Mouse (Mus musculus) cerebellum, postnatal 25 days (tissue): ENCODE measurements at regions not wholly inside any gene's neighbourhood (a gene's known extent, or its start where the extent isn't known, plus 50 kb on each side); places are given as distances from the start of the nearest gene placed in this dataset.

ENCODE experiments used
- DNase-seq, 2 experiments: peaks; one replicate each; pipeline ENCODE4 v3.0.0; 2021; ENCODE audit warnings: mixed read lengths in 2 of 2

- no peak for DNase-seq
Measured at GRCm38 (mm10) chr19:14197864-14198263, 284.5 kb downstream of the Olfr1505 start.

- no peak for DNase-seq
Measured at GRCm38 (mm10) chr19:14220507-14220909, 307.2 kb downstream of the Olfr1505 start.

DNA sequence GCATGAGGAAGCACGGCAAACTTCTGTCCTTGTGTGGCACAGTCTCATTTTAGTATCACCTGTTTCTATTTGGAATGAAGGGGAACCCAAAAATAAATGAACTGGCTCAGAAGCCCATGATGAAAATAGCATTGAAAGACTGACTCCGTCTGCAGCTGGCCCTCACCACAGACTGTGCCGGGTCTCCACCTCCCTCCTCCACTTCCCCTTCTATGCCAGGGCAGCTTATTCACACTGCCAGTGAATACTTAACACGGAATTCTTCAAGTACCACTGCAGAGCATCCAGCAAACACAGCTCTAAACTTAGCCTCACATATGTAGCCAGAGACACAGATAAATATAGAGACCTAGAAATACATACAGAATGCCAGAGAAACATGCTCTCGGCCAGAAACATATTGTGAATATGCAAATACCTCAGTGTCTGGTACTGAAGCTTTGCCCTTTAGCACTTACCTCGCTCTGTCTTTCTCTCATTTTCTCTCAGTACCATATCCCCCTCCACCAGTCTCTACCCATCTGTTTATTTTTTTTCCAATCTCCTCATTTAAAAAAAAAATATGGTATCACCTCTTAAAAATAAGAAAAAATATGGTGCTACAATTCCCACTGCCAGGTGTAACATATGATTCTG lies 311.8 kb downstream of the Olfr1505 start:
- DNase-seq, result no peak

DNA sequence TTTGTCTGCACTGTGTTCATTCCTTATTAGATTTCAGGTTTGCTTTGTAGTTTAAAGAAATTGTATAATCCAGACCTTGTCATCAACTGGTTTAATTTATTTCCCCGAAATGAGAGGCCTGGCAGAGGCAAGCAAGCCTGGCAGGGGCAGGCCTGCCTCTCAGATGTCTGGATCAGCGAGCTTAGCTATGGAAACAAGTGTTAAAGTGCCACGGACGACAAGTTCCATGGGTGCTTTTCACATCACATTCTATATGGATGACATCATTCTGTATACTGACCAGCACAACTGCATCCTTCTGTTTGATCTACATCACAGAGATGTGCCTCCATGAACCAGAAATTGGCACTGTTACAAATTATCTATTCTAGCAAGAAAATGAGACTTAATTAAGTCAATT lies 312.5 kb downstream of the Olfr1505 start:
- DNase-seq, result no peak

DNA sequence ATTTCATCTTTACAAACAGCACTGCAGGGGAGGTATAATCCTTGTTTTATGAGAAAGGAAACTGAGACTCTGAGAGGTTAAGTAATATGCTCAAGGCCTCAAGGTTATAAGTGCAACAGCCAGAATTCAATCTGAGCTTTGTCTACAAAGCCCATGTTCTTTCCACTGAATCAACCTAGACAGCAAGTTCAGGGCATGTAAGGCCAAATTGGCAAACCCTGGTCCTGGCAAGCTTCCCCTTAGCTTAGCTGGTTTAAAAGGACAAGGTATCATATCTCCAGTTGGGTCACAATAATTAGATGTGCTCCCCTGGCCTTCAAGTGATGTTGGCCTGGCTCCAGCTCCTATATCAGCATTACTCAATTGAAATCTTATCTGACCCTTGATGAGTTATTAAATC lies 313.2 kb downstream of the Olfr1505 start:
- DNase-seq, result peak in 1 of 2 experiments; percentile 16

- no peak for DNase-seq
Measured at GRCm38 (mm10) chr19:14243565-14243964, 330.2 kb downstream of the Olfr1505 start.

GRCm38 (mm10) chr19:14246973-14247614 lies 333.8 kb downstream of the Olfr1505 start:
- peak; percentile 5 to 9 for DNase-seq

GRCm38 (mm10) chr19:14247979-14248378 lies 334.6 kb downstream of the Olfr1505 start:
- DNase-seq, result peak; percentile 73 to 81

- DNase-seq, result peak; percentile 20 to 35
Measured at GRCm38 (mm10) chr19:14258621-14259051, 339.2 kb downstream of the Tle4 start.

- DNase-seq, result no peak
Measured at GRCm38 (mm10) chr19:14259223-14259622, 338.6 kb downstream of the Tle4 start.

- peak in 1 of 2 experiments; percentile 3 for DNase-seq
Measured at GRCm38 (mm10) chr19:14289331-14289737, 308.5 kb downstream of the Tle4 start.

DNA sequence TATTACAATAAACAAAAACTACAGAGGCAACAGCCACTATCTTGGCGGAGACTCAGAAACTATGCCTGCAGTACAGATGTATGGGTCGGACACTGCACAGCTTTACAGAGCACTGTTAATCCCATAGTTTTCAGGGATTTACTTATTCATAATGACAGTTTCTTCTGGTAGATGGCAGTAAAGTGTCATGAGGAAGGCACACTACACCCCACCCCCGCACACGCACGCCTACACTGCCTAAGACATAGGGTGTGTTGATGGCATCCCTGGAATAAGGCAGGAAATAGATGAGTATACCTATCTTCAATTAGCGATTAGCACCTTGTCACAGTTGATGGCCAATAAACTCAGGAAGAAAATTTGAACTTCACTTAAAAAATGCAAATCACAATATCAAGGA lies 306.9 kb downstream of the Tle4 start:
- peak in 1 of 2 experiments; percentile 11 for DNase-seq

DNA sequence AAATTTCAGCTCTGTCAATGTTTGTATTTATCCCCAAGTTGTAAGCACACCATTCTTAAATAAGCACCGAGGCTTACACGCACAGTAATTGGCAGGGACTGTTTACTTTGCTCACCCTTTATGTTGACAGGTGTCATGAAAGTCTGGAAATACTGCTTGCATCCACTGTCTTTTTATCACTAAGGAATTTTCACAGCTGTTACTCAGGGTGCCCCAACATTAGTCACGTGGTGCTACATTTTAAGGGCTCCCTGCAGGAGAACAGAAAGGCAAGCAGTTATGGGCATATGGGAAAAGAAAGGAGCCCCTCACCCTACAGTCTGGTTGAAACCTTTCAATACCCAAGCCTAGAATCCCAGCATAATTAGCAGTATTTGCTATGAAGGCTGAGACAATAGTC lies 304.7 kb downstream of the Tle4 start:
- DNase-seq, result no peak

GRCm38 (mm10) chr19:14301176-14301943 lies 296.5 kb downstream of the Tle4 start:
- DNase-seq, result no peak

- DNase-seq, result no peak
Measured at GRCm38 (mm10) chr19:14314301-14314700, 283.6 kb downstream of the Tle4 start.

DNA sequence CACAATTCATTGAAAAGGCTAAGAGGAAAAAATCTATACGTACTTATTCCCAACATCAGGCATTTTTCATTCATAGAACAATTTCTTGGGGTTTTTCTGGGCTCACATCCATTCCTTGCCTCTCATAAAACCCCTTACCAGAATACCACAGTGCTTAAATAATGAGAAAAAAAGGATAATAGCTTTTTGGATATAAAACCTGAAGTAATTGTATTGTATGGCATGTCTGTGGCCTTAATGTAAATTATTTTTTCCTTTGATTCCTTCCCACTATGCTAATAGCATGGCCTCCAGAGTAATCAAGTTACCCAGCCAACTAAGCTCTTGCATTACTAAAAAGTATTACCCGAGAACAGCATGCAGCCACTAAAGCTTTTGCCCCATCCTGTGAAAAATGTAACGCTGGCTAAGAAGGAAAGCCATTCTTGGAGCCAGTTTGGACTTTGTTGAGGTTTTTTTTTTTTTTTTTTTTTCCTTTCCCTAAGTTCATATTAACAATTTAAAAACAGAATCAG lies 278.1 kb downstream of the Tle4 start:
- no peak for DNase-seq

DNA sequence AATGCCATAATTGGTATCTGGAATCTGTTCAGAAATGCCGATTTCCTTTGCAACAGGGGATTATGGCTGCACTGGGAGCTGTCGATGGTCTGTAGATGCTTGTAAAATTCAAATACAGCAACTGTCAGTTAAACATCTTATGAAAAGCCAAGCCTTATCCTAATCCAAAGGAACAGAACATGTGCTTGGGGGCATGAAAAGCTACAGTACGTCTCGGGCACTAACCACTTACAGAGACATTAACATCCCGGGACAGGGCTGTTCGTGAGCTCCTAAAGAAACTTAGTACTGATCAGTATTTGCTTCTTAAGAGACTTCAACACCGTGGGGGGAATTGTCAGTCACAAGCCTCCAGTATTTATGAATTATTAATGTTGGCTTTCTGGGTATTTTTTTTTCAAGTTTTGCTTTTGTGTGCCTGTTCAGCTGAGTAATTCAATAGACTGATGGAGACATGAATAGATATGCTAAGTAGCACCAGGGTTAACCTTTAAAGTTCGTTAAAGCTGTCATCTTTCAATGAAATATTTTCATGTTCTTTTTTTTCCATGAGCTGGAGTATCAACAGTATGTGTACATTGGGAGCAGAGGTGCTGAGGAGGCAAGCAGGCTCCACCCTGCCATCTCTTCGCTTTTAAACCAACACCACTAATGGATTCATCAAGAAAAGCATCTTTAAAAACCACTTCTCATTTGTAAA lies 272.3 kb downstream of the Tle4 start:
- DNase-seq, result no peak

- no peak for DNase-seq
Measured at GRCm38 (mm10) chr19:14333041-14334012, 264.5 kb downstream of the Tle4 start.

DNA sequence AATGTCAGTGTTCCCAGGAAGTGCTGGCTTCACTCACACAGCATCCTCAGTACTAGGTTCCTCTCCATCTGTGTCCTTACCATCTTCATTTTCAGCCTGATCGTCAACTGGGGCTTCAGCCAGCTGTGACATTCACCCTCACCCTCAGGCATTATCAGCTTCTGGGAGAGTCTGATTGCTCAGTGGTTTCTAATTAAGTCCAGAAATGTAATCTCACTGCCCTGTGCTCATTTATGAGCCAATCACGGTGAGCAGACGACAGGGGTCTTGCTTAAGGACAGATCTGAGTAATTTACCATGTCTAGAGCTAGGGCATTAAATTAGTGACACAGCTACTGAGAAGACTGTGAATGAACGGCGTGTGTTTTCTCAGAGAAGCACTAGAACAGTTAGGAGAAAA lies 260.8 kb downstream of the Tle4 start:
- no peak for DNase-seq

DNA sequence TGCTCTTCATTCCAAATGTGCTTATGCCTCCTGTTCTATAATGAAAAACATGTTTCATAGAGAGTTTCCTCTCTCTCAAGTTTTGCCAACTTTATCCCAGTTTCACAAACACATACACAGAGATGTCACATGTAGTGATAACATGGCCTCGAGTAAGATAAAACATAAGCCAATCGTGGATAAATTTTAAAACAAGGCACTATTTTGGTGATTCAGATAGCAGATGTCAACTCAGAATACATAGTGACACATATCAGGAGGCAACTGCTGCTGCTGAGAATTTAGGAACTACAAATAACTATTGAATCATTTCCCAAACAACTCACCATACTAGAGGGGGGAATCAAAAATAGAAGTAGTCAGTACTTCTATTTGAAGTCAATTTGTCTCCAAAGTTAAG lies 257.1 kb downstream of the Tle4 start:
- DNase-seq, result no peak

GRCm38 (mm10) chr19:14343890-14344289 lies 254.0 kb downstream of the Tle4 start:
- DNase-seq, result no peak

- no peak for DNase-seq
Measured at GRCm38 (mm10) chr19:14344467-14344866, 253.4 kb downstream of the Tle4 start.
